Mouse (Mus musculus): ENCODE data around the gene Sh3rf3. TPM values are rescaled to one million over a fixed set of nuclear protein-coding genes. Genes with fewer than 3 reads are reported as not detected.

Sh3rf3 gene
- total RNA-seq, 2 experiments from 2014 or later = 1.7 to 2.8 TPM

- DNase-seq = no peak
These were observed 292.7 kb downstream of the Sh3rf3 start for GRCm38 (mm10) chr10:59105885-59106284.

DNA sequence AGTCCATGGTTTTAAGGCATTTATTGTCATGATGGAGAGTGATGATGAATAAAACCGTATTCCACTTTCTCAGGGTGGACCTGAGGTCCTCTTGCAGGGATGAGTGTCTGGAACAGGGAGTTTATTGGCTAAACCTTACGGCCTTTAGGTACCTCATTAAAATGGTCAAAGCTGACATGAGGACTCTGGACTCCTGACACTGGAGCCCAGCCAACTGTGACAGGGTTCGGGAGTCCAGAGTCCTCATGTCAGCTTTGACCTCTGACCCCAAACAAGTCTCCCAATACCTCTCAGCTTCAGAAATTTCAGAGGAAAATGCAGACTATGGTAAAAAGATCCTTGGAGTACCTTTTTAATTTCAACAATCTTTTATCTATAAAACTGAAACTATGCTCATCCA lies 293.5 kb downstream of the Sh3rf3 start:
- no peak for DNase-seq

DNA sequence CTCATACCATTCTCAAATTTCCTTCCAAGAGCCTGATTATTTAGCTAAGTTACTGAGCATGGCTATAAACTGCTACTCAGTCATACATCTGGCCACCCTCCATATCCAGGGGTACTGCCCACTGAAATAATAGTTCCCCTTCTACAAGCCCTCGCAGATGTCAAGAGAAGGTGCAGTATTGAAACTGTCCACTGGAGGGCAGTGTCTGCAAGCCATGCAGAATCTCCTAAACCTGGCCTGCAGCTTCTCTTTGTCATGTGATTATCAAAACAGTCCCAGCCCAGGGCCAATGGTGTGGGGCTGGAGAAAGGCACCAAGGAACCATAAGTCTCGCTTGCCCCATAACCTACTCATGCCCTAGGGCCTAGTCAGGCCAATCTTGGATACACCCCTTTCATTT lies 295.9 kb downstream of the Sh3rf3 start:
- DNase-seq = peak; percentile 86

GRCm38 (mm10) chr10:59110386-59110785 lies 297.2 kb downstream of the Sh3rf3 start:
- DNase-seq = no peak

GRCm38 (mm10) chr10:59112755-59113154 lies 299.6 kb downstream of the Sh3rf3 start:
- DNase-seq = no peak

DNA sequence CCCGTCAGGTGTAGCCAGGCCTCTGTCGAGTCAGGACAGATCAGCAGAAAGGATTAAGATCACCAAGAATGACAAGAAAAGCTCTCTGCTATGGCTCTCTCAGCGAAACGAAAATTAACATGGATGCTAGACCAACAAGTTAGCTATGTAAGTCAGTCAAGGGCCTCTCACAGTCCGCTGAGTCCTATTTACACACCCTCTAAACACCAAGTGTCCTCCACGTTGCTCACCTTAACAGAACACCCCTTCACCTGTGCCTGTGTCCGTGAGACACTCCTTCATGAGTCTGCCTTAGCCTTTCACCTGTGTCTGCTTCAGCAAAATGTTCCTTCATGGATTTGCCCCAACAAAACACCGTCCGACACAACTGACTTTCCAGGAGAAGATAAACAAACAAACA lies 300.2 kb downstream of the Sh3rf3 start:
- DNase-seq = no peak

DNA sequence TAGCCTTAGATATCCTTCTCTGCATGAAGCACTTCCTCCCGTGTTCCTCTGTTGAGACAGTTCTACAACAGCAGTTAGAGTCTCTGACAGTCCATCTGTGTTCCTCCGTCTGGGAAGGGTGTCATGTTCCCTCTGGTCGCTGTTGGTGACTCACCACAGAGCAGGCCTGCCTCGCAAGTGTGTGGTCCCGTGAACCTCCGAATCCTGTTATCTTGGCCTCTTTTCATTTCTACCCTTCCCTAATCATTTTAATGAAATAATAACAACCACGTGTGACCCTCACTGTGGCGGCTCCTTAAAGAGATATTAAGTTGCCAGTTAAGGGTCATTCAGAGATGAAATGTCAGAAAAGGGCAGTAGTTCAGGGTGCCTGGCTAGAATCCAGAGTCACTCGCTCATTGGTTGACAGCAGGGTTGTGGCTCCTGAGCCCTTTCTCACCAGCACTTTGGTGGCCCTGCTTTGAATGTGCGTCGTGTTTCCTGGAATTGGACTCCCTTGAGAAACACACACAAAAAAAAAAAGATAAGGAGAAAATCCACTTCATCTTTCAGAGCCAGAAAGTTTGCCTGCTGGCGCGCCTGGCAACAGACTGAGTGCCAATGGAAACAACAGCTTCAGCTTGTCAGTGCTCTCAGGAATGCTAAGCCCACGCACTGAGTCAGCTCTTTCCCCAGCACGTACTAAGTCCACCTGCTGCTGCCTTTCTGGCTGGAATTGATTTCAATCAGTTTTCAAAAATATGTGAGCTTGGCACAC lies 301.6 kb downstream of the Sh3rf3 start:
- DNase-seq = peak; percentile 28

- DNase-seq = no peak
These were observed 302.5 kb downstream of the Sh3rf3 start for GRCm38 (mm10) chr10:59115691-59116090.

- no peak for DNase-seq
These were observed 303.2 kb downstream of the Sh3rf3 start for GRCm38 (mm10) chr10:59116331-59116730.

- DNase-seq = no peak
These were observed 304.4 kb downstream of the Sh3rf3 start for GRCm38 (mm10) chr10:59117555-59117954.

DNA sequence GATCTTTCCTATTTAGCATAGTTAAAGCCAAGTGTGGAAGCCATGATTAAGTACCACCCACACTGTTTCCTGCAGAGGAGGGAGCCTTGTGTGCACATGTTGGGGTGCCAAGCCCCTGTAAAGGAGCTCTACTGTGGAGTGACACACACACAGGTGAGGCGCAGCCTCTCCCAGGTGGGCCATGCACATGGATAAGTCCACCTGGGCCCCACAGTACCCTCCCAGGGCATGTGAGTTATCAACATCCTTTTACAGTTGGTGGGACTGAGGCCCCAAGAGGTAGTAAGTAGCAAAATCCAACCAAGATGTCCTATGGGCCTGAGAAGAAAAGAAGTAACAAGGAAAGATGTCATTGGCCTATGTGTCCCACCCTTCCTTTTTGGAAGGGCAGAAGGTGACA lies 305.8 kb downstream of the Sh3rf3 start:
- DNase-seq = no peak

DNA sequence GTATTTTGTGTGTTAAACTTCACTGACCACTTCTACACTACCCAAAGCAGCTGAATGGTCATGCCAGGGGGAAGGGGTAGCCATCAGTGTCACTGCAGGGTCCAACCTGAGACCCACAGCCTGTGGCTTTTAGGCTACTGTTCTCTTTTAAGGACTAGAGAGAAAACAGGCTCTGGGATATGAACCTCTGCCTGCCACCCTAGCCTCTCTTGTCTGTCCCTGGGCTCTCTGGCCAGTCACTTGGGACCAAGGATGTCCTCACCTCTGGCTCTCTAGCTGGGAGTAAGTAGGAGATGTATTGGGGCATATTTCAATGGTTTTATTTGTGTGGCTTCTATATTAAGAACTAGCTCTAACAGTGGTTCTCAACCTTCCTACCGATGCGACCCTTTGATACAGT lies 306.7 kb downstream of the Sh3rf3 start:
- DNase-seq = no peak

DNA sequence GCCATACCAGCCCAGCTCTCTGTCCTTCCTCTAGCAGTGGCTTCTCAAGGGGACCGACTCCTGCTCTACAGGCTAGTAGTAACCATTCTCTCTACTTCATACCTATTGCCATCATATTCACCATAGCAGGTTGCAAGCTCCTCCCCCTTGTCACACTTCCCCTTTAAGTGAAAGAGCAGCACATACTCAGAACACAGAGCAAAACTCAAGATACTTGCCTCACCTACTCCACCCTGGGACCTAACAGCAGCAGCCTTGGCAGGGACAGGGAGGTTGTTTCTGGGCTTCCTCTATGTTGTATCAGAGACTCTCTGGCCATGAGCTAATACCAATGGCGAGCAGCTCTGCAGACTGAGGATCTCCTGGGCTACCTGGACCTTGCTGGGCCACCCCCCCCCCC lies 312.3 kb downstream of the Sh3rf3 start:
- DNase-seq = no peak

DNA sequence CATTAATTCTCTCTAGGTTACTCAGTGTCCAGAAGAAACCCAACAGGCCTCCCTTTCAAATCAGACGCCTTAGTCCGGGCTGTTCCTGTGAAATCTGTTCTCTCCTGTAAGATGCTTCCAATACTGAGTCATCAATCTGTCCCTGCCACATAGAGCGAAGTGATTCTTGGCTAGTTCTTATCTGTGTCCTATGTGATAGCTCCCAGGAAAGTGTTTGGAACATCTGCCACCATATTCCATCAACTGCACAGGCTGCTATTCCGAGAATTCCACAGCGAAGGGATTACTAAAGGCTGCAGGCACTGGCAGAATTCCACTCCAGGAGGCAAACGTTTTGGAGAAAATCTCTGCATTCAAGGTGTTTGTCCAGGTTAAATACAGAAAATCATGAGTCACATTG lies 314.5 kb downstream of the Sh3rf3 start:
- no peak for DNase-seq

DNA sequence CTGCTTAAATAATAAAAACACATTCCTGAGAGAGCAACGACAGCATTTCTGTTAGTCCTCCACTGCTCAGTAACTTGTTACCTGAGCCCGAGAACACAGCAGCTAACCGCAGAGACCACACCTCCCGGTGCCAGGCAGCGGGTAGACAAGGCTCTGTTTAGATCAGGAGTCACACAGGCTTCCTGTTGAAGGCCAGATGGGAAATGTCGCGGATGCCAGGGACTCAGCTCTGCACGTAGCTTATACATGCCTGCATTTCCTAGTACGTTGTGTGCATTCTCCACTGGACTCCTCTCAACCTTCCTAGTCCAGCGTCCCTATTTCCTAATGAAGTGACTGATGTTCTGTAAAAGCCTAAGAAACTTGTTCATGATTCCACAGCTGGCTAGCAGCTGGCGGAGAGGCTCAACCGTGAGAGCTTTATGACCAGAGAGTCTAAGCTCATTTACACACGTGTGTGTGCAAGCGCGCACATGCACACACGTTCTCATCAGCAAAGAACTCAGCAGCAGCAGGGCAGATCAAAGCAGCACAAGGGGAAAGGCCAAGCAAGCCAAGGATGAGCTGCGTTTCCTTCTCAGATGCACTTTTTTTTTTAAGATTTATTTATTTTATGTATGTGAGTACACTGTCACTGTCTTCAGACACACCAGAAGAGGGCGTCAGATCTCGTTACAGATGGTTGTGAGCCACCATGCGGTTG lies 318.9 kb downstream of the Sh3rf3 start:
- DNase-seq = no peak

GRCm38 (mm10) chr10:59133478-59134009 lies 320.4 kb downstream of the Sh3rf3 start:
- no peak for DNase-seq

DNA sequence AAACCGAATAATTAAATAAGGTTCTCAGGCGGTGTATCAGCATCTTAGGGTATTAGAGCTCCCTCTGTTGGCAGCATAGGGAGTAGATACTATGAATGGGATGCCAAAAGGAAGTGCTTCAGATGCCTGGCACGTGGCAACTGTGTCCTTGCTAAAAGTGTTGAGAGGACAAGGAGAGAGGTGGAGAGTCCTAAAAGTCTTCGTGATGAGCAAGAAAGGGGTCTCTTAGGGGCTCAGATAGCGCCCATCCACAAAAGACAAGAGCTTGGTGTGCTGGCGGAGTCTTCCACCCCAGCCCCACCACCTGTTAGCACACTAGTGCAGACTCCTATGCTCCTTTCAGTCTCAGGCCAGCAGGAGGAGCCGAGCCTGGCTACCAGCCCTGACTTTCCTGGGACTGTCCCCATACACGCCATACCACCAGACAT lies 336.8 kb downstream of the Sh3rf3 start:
- peak; percentile 45 for DNase-seq

GRCm38 (mm10) chr10:59150938-59151657 lies 337.9 kb downstream of the Sh3rf3 start:
- no peak for DNase-seq

DNA sequence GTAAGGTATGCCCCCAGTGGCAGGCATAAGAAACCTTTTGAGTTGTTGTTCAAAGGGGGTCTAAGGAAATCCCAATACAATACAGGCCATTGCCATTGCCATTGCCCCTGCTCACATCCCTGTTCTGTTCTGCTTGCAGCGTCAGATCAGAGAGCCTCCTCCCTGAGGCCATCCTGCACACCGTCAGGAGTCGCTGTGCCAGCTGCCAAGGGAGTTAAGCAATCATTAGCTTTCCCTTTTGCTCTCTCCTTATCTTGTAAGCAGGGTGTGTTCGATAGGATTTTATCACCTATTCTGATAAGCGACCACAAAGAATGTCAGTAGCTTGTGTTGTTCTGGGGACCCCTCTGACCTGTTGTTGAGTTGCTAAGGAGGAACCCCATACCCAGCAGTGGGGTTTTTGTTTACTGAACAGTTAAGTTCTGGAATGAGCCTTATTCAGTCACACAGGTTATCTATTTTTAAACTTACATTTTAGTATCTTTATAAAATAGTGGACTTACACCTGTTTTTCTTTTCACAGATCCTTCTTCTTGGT lies 339.5 kb downstream of the Sh3rf3 start:
- DNase-seq = peak; percentile 10

GRCm38 (mm10) chr10:59158627-59159026 lies 345.5 kb downstream of the Sh3rf3 start:
- no peak for DNase-seq

DNA sequence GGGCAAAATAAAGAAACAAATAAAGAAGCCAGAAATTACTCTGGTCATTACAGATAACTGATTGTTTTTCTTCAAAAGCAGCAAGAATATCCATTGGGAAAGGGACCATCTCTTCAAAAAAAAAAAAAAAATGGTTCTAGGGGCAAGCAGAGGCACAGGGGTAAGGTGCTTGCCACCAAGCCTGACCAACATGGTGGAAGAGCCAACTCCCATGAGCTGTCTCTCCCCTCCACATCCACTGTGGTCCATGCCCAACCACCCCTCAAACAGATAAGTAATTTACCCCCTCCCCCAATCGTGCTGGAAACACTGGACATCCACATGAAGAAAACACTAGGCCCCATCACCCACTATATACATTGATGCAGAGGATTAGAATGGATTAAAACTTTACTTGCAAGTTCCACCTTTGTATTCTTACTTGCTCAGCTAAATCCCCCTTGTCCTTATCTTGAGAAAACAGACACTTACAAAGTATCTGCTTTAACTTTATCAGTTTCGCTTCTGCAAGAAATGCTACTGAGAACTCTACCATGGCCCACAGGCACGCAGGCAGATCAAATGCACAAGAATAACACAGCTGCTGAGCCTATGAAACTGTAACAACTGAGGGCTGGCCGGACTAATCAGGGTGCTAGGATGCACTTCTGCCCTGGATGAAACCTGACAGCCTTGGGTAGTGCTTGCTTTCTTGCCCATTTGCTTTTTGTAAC lies 349.2 kb downstream of the Sh3rf3 start:
- no peak for DNase-seq

Data from adrenal gland, postnatal 10 days (tissue).